Mouse (Mus musculus): ENCODE data around the gene Cldn7.

Cldn7 gene

DNA sequence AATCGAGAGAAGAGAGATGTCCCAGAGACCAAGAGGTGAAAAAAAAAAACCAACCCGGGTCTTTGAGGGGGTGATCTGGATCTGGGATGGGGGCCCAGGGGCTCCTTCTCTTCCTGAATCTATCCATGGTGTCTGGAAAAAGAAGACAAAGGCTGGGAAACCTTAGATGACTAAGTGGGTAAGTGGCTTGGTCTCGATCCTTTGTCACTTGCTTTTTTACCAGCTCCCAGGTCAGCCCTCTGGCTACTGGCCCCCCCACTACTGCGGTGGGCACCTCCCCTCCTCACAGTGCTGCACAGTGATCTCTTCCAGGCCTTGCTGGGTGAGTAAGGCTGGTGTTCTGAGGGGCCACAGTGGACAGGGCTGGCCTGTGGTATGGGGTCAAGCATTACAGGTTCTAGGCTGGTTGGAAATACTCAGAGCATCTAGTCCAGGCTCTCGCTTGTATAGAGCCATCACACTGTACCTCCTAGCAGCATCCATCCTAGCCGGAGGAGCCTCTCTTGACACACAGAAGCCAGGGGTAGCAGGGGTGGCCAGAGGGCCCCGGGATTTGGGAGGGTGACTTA lies 52.7 kb downstream of the Cldn7 start:
- DNase-seq, result no peak
